Mouse (Mus musculus) myocyte (in vitro differentiated cells): ENCODE measurements around the gene Trnau1ap.

Source experiments
- MYOD1 ChIP-seq, 3 experiments: IDR thresholded peaks; one replicate each; pipeline ENCODE4 v1.6.1; 2011; ENCODE audit warnings: control low read depth in 2 of 3, low read depth in 2 of 3, mild to moderate bottlenecking in 2 of 3, moderate library complexity in 1 of 3; ENCODE audit not compliant: insufficient read length in 2 of 3, control insufficient read depth in 1 of 3
- POLR2A ChIP-seq: IDR thresholded peaks from one replicate; pipeline ENCODE4 v1.6.1; 2011; ENCODE audit warnings: low read depth, mild to moderate bottlenecking, control low read depth, moderate library complexity; ENCODE audit not compliant: insufficient read length
- POLR2AphosphoS2 ChIP-seq: IDR thresholded peaks from one replicate; pipeline ENCODE4 v1.6.1; 2011; ENCODE audit warnings: low read depth, control low read depth; ENCODE audit not compliant: insufficient read length
- TCF12 ChIP-seq: IDR thresholded peaks from one replicate; pipeline ENCODE4 v1.6.1; 2011; ENCODE audit warnings: mild to moderate bottlenecking, control low read depth; ENCODE audit not compliant: poor library complexity, insufficient read depth, severe bottlenecking
- TCF3 ChIP-seq: IDR thresholded peaks from one replicate; pipeline ENCODE4 v1.6.1; 2011; ENCODE audit warnings: low read depth, control low read depth; ENCODE audit not compliant: insufficient read length
- USF1 ChIP-seq: IDR thresholded peaks from one replicate; pipeline ENCODE4 v1.6.1; 2011; ENCODE audit warnings: low read depth, mild to moderate bottlenecking, control low read depth, moderate library complexity

- TF ChIP-seq USF1 (no peak), POLR2A (no peak), MYOD1 (IDR thresholded peaks at IDR 0.05; ENCODE audit: control insufficient read depth in 1 of 3, insufficient read length in 2 of 3, low read depth in 2 of 3) (no peak), POLR2AphosphoS2 (no peak), TCF3 (no peak), TCF12 (no peak)
These were observed 60.2 kb downstream of the Trnau1ap start for GRCm38 (mm10) chr4:132268871-132269739.
